Mouse (Mus musculus) MEL (cell line): ENCODE measurements at regions not wholly inside any gene's neighbourhood (a gene's known extent, or its start where the extent isn't known, plus 50 kb on each side); places are given as distances from the start of the nearest gene placed in this dataset.

Source experiments
- DNase-seq: peaks from one replicate; pipeline ENCODE4 v3.0.0; 2011; ENCODE audit warnings: low read depth, low spot score
- H3K27ac ChIP-seq: 2 replicates; pipeline ENCODE4 v1.5.1; 2012; ENCODE audit warnings: low read depth, mild to moderate bottlenecking, control low read depth, low read length, moderate library complexity; ENCODE audit not compliant: control insufficient read depth
- H3K27me3 ChIP-seq, 2 experiments: fragments of 150-350 bp in 1 of 2; sonication (generic) in 1 of 2; 2 replicates each; pipeline ENCODE4 v1.6.1; 2012; ENCODE audit warnings: low read length in 2 of 2, mild to moderate bottlenecking in 2 of 2, improper control_type of control experiment in 1 of 2, moderate library complexity in 1 of 2; ENCODE audit not compliant: insufficient read depth in 2 of 2, control insufficient read depth in 1 of 2
- H3K36me3 ChIP-seq, 2 experiments: 2 replicates each; pipeline ENCODE4 v1.6.1; 2012 to 2014; ENCODE audit warnings: low read length in 2 of 2, improper control_type of control experiment in 1 of 2, inconsistent platforms in 1 of 2, mild to moderate bottlenecking in 1 of 2; ENCODE audit not compliant: insufficient read depth in 2 of 2, control insufficient read depth in 1 of 2
- H3K4me1 ChIP-seq, 2 experiments: fragments of 150-350 bp in 1 of 2; sonication (generic) in 1 of 2; 2 replicates each; pipeline ENCODE4 v1.6.1; 2012; ENCODE audit warnings: low read length in 2 of 2, improper control_type of control experiment in 1 of 2, mild to moderate bottlenecking in 1 of 2; ENCODE audit not compliant: insufficient read depth in 2 of 2, control insufficient read depth in 1 of 2
- H3K4me3 ChIP-seq, 2 experiments: fragments of 150-350 bp in 1 of 2; sonication (generic) in 1 of 2; 2 replicates each; pipeline ENCODE4 v1.5.1; 2012; ENCODE audit warnings: low read depth in 2 of 2, low read length in 2 of 2, mild to moderate bottlenecking in 2 of 2, moderate library complexity in 2 of 2, control low read depth in 1 of 2, improper control_type of control experiment in 1 of 2; ENCODE audit not compliant: control insufficient read depth in 1 of 2, insufficient read depth in 1 of 2
- H3K79me2 ChIP-seq: 2 replicates; pipeline ENCODE4 v1.6.1; 2012; ENCODE audit warnings: mild to moderate bottlenecking, low read length, moderate library complexity; ENCODE audit not compliant: control insufficient read depth, poor library complexity, insufficient read depth
- H3K9ac ChIP-seq: 2 replicates; pipeline ENCODE4 v1.6.1; 2012; ENCODE audit warnings: low read depth, mild to moderate bottlenecking, control low read depth, low read length, moderate library complexity; ENCODE audit not compliant: control insufficient read depth, poor library complexity, severe bottlenecking
- H3K9me3 ChIP-seq: fragments of 150-350 bp; sonication (generic); replicated peaks from 2 replicates; pipeline ENCODE4 v1.6.1; 2012; ENCODE audit warnings: mild to moderate bottlenecking, low read length, improper control_type of control experiment, moderate library complexity; ENCODE audit not compliant: insufficient read depth
- CHD1 ChIP-seq: IDR thresholded peaks from 2 replicates; pipeline ENCODE4 v1.6.1; 2012; ENCODE audit warnings: low read depth, mild to moderate bottlenecking, inconsistent platforms, low read length, improper control_type of control experiment
- E2F4 ChIP-seq: IDR thresholded peaks from 2 replicates; pipeline ENCODE4 v1.6.1; 2011; ENCODE audit warnings: low read depth, low read length, improper control_type of control experiment, borderline replicate concordance
- GABPA ChIP-seq: IDR thresholded peaks from 2 replicates; pipeline ENCODE4 v1.6.1; 2012; ENCODE audit warnings: low read depth, mild to moderate bottlenecking, inconsistent platforms, low read length, improper control_type of control experiment, moderate library complexity
- GATA1 ChIP-seq: IDR thresholded peaks from 2 replicates; pipeline ENCODE4 v1.6.1; 2011; ENCODE audit warnings: low read depth, low read length, improper control_type of control experiment
- JUND ChIP-seq: IDR thresholded peaks from 2 replicates; pipeline ENCODE4 v1.6.1; 2011; ENCODE audit warnings: low read depth, mild to moderate bottlenecking, improper control_type of control experiment, low read length
- KAT2A ChIP-seq: conservative IDR thresholded peaks from 2 replicates; pipeline ENCODE4 v1.6.1; 2012; ENCODE audit warnings: low read depth, low read length, improper control_type of control experiment, inconsistent platforms
- MAX ChIP-seq: IDR thresholded peaks from 2 replicates; pipeline ENCODE4 v1.6.1; 2011; ENCODE audit warnings: low read length, improper control_type of control experiment
- MXI1 ChIP-seq: IDR thresholded peaks from 2 replicates; pipeline ENCODE4 v1.6.1; 2011; ENCODE audit warnings: mild to moderate bottlenecking, low read depth, low read length, improper control_type of control experiment
- NELFE ChIP-seq: IDR thresholded peaks from 2 replicates; pipeline ENCODE4 v1.6.1; 2011; ENCODE audit warnings: low read depth, low read length, improper control_type of control experiment
- NRF1 ChIP-seq: IDR thresholded peaks from 2 replicates; pipeline ENCODE4 v1.6.1; 2014; ENCODE audit warnings: low read depth, mild to moderate bottlenecking, inconsistent platforms, low read length, improper control_type of control experiment, moderate library complexity; ENCODE audit not compliant: poor library complexity, insufficient read depth, severe bottlenecking
- RAD21 ChIP-seq: IDR thresholded peaks from 2 replicates; pipeline ENCODE4 v1.6.1; 2011; ENCODE audit warnings: mild to moderate bottlenecking, low read depth, low read length, improper control_type of control experiment
- RCOR1 ChIP-seq: IDR thresholded peaks from 2 replicates; pipeline ENCODE4 v1.6.1; 2012; ENCODE audit warnings: low read depth, mild to moderate bottlenecking, inconsistent platforms, low read length, improper control_type of control experiment
- SIN3A ChIP-seq: IDR thresholded peaks from 2 replicates; pipeline ENCODE4 v1.6.1; 2012; ENCODE audit warnings: low read length, improper control_type of control experiment, inconsistent platforms
- TAL1 ChIP-seq: IDR thresholded peaks from 2 replicates; pipeline ENCODE4 v1.6.1; 2012; ENCODE audit warnings: mild to moderate bottlenecking, inconsistent platforms, low read length, moderate library complexity, mixed read lengths
- TBP ChIP-seq: IDR thresholded peaks from 2 replicates; pipeline ENCODE4 v1.8.0; 2011; ENCODE audit warnings: low read depth, low read length, improper control_type of control experiment
- ZNF384 ChIP-seq: IDR thresholded peaks from 2 replicates; pipeline ENCODE4 v1.6.1; 2012; ENCODE audit warnings: low read depth, mild to moderate bottlenecking, inconsistent platforms, low read length, improper control_type of control experiment

DNA sequence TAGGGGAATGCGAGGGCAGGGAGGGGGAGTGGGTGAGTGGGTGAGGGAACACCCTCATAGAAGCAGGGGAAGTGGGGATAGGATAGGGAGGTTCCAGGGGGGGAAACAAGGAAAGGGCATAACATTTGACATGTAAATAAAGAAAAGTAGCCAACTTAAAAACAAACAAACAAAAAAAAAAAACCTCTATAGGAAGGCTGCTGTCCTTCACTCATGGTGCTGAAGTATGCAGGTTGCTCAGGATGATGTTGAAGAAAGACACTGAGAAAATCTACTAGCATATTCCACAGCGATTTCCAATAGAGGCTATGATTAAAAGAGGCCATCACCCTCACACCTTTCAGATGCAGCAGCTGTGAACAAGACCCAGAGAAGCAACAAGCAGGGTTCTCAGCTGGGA is 298.7 kb downstream of the Rps29 start:
- no peaks in the 10 kb centered on the region for H3K36me3 ChIP-seq
- no peak overlapping the region for H3K27ac ChIP-seq
- H3K9me3 ChIP-seq: no peaks in the 10 kb centered on the region
- no peaks in the 10 kb centered on the region for H3K4me1 ChIP-seq
- no peaks in the 10 kb centered on the region for H3K79me2 ChIP-seq
- H3K9ac ChIP-seq: no peak overlapping the region
- peak; percentile 21 for DNase-seq
- TF ChIP-seq JUND (no peak), ZNF384 (peak; percentile 89)
- H3K4me3 ChIP-seq: no peak overlapping the region
- H3K27me3 ChIP-seq: no peaks in the 10 kb centered on the region

GRCm38 (mm10) chr12:68849616-68850140 is 309.3 kb downstream of the Rps29 start:
- TF ChIP-seq TAL1 (no peak), NELFE (no peak), KAT2A (no peak)
- no peaks in the 10 kb centered on the region for H3K9me3 ChIP-seq
- no peaks in the 10 kb centered on the region for H3K4me1 ChIP-seq
- H3K27me3 ChIP-seq: no peaks in the 10 kb centered on the region
- no peak overlapping the region for H3K4me3 ChIP-seq
- H3K79me2 ChIP-seq: no peaks in the 10 kb centered on the region
- H3K27ac ChIP-seq: no peak overlapping the region
- DNase-seq: no peak
- H3K36me3 ChIP-seq: no peaks in the 10 kb centered on the region
- no peak overlapping the region for H3K9ac ChIP-seq

DNA sequence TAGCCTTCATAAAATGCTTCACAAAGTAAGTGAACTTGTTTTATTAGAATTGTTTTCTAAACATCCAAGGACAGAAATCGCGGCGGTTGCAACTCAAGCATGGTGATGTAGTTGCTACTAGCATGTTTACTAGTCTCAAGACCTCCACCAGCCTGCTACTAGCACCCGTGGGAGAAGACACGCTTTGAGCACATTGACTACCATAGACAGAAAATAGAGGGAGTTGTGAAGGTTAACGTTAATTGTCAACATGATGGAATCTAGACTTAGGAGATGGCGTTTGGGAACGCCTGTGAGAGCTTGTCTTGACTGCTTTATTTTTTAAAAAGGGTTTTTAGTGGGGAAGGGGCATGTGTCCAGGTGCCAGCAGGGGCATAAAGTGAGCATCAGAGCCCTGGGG is 318.2 kb downstream of the Rps29 start:
- Histone ChIP-seq H3K79me2 (no peaks in the 10 kb centered on the region), H3K27ac (no peak overlapping the region), H3K9ac (no peak overlapping the region), H3K9me3 (no peaks in the 10 kb centered on the region), H3K36me3 (no peaks in the 10 kb centered on the region), H3K4me1 (no peaks in the 10 kb centered on the region), H3K4me3 (no peak overlapping the region), H3K27me3 (no peaks in the 10 kb centered on the region)
- TF ChIP-seq NRF1 (no peak), E2F4 (no peak), MXI1 (no peak), RCOR1 (no peak), MAX (no peak)
- no peak for DNase-seq

DNA sequence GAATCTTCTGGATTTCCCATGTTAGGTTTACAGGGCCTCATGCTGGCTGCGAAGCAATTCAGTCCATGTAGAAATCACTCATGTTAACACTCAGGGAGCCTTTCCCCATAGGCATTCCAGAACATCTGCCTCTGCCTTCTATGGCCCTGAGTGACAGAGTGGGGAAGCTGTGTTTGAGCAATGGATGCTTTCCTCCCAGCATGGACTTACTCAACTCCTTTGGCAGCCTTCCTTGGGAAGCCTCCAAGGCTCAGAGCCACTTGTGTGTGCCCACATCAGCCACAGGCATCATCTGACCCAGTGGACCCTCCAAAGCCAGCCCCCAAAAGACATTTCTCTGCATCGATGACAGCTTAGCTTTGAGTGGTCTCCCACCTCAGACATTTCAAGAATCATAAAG is 318.8 kb downstream of the Rps29 start:
- TF ChIP-seq SIN3A (no peak), CHD1 (no peak), TBP (no peak), E2F4 (no peak), GABPA (no peak), GATA1 (no peak), TAL1 (no peak), RAD21 (no peak)
- TF ChIP-seq, all 39 proteins: peak for 0
- no peak overlapping the region for H3K4me3 ChIP-seq
- no peak overlapping the region for H3K27ac ChIP-seq
- no peaks in the 10 kb centered on the region for H3K79me2 ChIP-seq
- no peaks in the 10 kb centered on the region for H3K27me3 ChIP-seq
- no peak overlapping the region for H3K9ac ChIP-seq
- no peaks in the 10 kb centered on the region for H3K4me1 ChIP-seq
- no peaks in the 10 kb centered on the region for H3K36me3 ChIP-seq
- H3K9me3 ChIP-seq: no peaks in the 10 kb centered on the region
- no peak for DNase-seq
